Comparison of ENCODE assay signal across 9 mouse cellular contexts in the genomic region with DNA sequence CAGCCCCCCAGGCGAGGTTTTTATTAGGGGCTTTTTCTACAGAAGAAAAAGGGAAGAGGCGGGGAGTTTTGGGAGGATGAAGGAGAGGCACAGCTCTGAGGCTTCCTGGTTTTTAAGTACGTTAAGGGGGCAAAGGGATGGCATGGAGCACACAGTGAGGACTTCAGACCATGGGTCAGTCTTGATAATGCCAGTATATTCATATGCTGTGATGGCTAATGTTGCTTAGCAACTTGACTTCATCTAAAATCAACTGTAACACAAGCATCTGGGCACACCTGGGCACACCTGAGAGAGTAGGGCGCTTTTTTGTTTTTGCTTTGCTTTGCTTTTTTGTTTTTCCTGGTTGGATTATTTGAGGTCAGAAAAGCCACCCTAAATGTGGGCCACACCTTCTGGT. TPM values are rescaled to one million over a fixed set of nuclear protein-coding genes. Genes with fewer than 3 reads are reported as not detected.
DNase-seq lines count a peak whose midpoint lies in the region; ATAC-seq and TF ChIP-seq lines count a peak whose summit lies in the region.
"Had no signal": no experiment of that assay in that cellular context is flagged by ENCODE, and none has a peak within 500 bp of the region (broad histone marks: within the 10 kb centered on the region; RNA-seq: fewer than 3 reads in every experiment).

Gene Ifitm1 (plus strand): TSS at position 301 of the 400 bp plus-strand sequence.

- TF ChIP-seq POLR2A in spleen, adult 2 months (IDR thresholded peaks at IDR 0.05; ENCODE audit: low read depth, low read length), result no peak

- no peak for DNase-seq in forebrain, embryonic 10.5 days (ENCODE audit: extremely low spot score, low spot score)
- no peak for DNase-seq in forebrain, embryonic 11.5 days (ENCODE audit: low spot score)
- DNase-seq in spleen, adult 2 months (ENCODE audit: low read depth in 1 of 2, low spot score in 2 of 2), result no peak
- no peak for DNase-seq in spleen, postnatal 36 days (ENCODE audit: low spot score in 2 of 2)
- DNase-seq in liver, embryonic 13.5 days, result no peak
- no peak for DNase-seq in layer of hippocampus, adult 8-10 months (ENCODE audit: low spot score in 2 of 2)
- DNase-seq in left cerebral cortex, adult 8-10 months (ENCODE audit: low spot score in 2 of 2), result no peak
- DNase-seq: B cell, adult 2 months had no signal

- no peaks in the 10 kb centered on the region for H3K36me3 ChIP-seq in forebrain, embryonic 10.5 days (replicated peaks)
- H3K36me3 ChIP-seq in forebrain, embryonic 11.5 days (ENCODE audit: control insufficient read depth, insufficient read depth, low read length), result no peaks in the 10 kb centered on the region
- no peaks in the 10 kb centered on the region for H3K36me3 ChIP-seq in spleen, adult 2 months (ENCODE audit: control insufficient read depth, insufficient read depth, low read length)
- H3K36me3 ChIP-seq in liver, embryonic 13.5 days, result no peaks in the 10 kb centered on the region
- no peaks in the 10 kb centered on the region for H3K36me3 ChIP-seq in stomach, embryonic 15.5 days

- H3K27ac ChIP-seq in forebrain, embryonic 10.5 days, result no peak within 1 kb of the TSS
- H3K27ac ChIP-seq in forebrain, embryonic 11.5 days (ENCODE audit: low read depth, low read length), result no peak within 1 kb of the TSS
- no peak within 1 kb of the TSS for H3K27ac ChIP-seq in spleen, adult 2 months (ENCODE audit: insufficient read depth, low read length)
- H3K27ac ChIP-seq in liver, embryonic 13.5 days, result no peak within 1 kb of the TSS
- H3K27ac ChIP-seq in stomach, embryonic 15.5 days, result peak within 1 kb of the TSS; percentile 78

- H3K4me3 ChIP-seq in forebrain, embryonic 10.5 days, result peak within 1 kb of the TSS; percentile 10; the same call in 1 of the 2 replicates
- no peak within 1 kb of the TSS for H3K4me3 ChIP-seq in forebrain, embryonic 11.5 days (ENCODE audit: low read depth, low read length)
- no peak within 1 kb of the TSS for H3K4me3 ChIP-seq in spleen, adult 2 months (ENCODE audit: extremely low read depth, insufficient read depth, insufficient read length)
- H3K4me3 ChIP-seq in liver, embryonic 13.5 days (replicated peaks), result no peak within 1 kb of the TSS
- H3K4me3 ChIP-seq in stomach, embryonic 15.5 days (replicated peaks), result peak within 1 kb of the TSS; percentile 28

- no peak for ATAC-seq in forebrain, embryonic 11.5 days (replicated peaks; ENCODE audit: low FRiP score)
- no peak for ATAC-seq in liver, embryonic 13.5 days (ENCODE audit: low read depth)
- no peak for ATAC-seq in stomach, embryonic 15.5 days (ENCODE audit: insufficient read depth, low FRiP score, low read depth)

- no peak for TF ChIP-seq CTCF in spleen, adult 2 months (IDR thresholded peaks at IDR 0.05; ENCODE audit: extremely low read depth, insufficient read depth, insufficient read length, insufficient replicate concordance)

- H3K9ac ChIP-seq in forebrain, embryonic 11.5 days (ENCODE audit: low read length), result no peak within 1 kb of the TSS
- H3K9ac ChIP-seq in liver, embryonic 13.5 days, result no peak within 1 kb of the TSS
- no peak within 1 kb of the TSS for H3K9ac ChIP-seq in stomach, embryonic 15.5 days

- H3K4me2 ChIP-seq in forebrain, embryonic 11.5 days (ENCODE audit: low read depth, low read length, severe bottlenecking), result no peak within 1 kb of the TSS
- H3K4me2 ChIP-seq in liver, embryonic 13.5 days, result no peak within 1 kb of the TSS
- H3K4me2 ChIP-seq in stomach, embryonic 15.5 days, result peak within 1 kb of the TSS; percentile 47

- H3K27me3 ChIP-seq in forebrain, embryonic 10.5 days (ENCODE audit: poor library complexity, severe bottlenecking), result peaks cover 48% of the 10 kb centered on the region
- no peaks in the 10 kb centered on the region; the same call in 1 of the 2 replicates for H3K27me3 ChIP-seq in forebrain, embryonic 11.5 days (ENCODE audit: control insufficient read depth, insufficient read depth, low read length)
- H3K27me3 ChIP-seq in spleen, adult 2 months (ENCODE audit: control insufficient read depth, insufficient read depth, low read length), result no peaks in the 10 kb centered on the region
- H3K27me3 ChIP-seq in liver, embryonic 13.5 days, result no peaks in the 10 kb centered on the region
- no peaks in the 10 kb centered on the region for H3K27me3 ChIP-seq in stomach, embryonic 15.5 days (replicated peaks)

- WGBS in forebrain, embryonic 10.5 days, result 86% methylated on average over 4 of the region's 4 CpGs
- WGBS in forebrain, embryonic 11.5 days, result 82% methylated on average over 4 of the region's 4 CpGs
- 79% methylated on average over 4 of the region's 4 CpGs for WGBS in spleen, adult 2 months
- WGBS in liver, embryonic 13.5 days (ENCODE audit: insufficient replicate concordance), result 59% methylated on average over 4 of the region's 4 CpGs
- 87% methylated on average over 4 of the region's 4 CpGs for WGBS in stomach, embryonic 15.5 days

- H3K4me1 ChIP-seq in forebrain, embryonic 10.5 days, result peaks cover 54% of the 10 kb centered on the region
- H3K4me1 ChIP-seq in forebrain, embryonic 11.5 days (replicated peaks; ENCODE audit: control insufficient read depth, insufficient read depth, low read length), result peaks cover 6% of the 10 kb centered on the region; the same call in 1 of the 2 replicates
- 0 out of 2 replicates have a peak, but pooled peaks cover 2% of the 10 kb centered on the region for H3K4me1 ChIP-seq in spleen, adult 2 months (ENCODE audit: control insufficient read depth, insufficient read depth, insufficient read length)
- peaks cover 34% of the 10 kb centered on the region for H3K4me1 ChIP-seq in liver, embryonic 13.5 days (replicated peaks)
- H3K4me1 ChIP-seq in stomach, embryonic 15.5 days, result peaks cover 28% of the 10 kb centered on the region

- no peaks in the 10 kb centered on the region for H3K9me3 ChIP-seq in forebrain, embryonic 10.5 days
- no peaks in the 10 kb centered on the region for H3K9me3 ChIP-seq in forebrain, embryonic 11.5 days (ENCODE audit: control insufficient read depth, low read length)
- H3K9me3 ChIP-seq in liver, embryonic 13.5 days (replicated peaks), result no peaks in the 10 kb centered on the region
- H3K9me3 ChIP-seq in stomach, embryonic 15.5 days, result no peaks in the 10 kb centered on the region

RNA-seq across cellular contexts. Expression of gene Ifitm1, which starts in this region (rescaled TPM):
- polyA plus RNA-seq in forebrain, embryonic 10.5 days (2016; fragmentation: Nextera tagmentation; extraction: Ambion mirVana), result 3.7 and 4.1 TPM in 2 replicates
- 5.6 and 8.1 TPM in 2 replicates for polyA plus RNA-seq in forebrain, embryonic 11.5 days (2014; fragmentation: Nextera tagmentation; extraction: Ambion mirVana)
- polyA plus RNA-seq in spleen, adult 2 months (2012; rRNA removed), result 159 and 265 TPM in 2 replicates
- 22.3 and 24.0 TPM in 2 replicates for polyA plus RNA-seq in liver, embryonic 13.5 days (2015; fragmentation: Nextera tagmentation; extraction: Ambion mirVana)
- polyA plus RNA-seq in stomach, embryonic 15.5 days (2015; fragmentation: Nextera tagmentation; extraction: Ambion mirVana), result 179 and 209 TPM in 2 replicates
- total RNA-seq in layer of hippocampus, adult 8-10 months (2022), result 1 to 10 TPM; 2.5 to 5.1 (median 2.7) TPM
- total RNA-seq in left cerebral cortex, adult 8-10 months (2022), result 1 to 10 TPM; 3.6 to 7.4 (median 5.0) TPM

Comparison
In these comparisons a context has a peak if more than half of its experiments do, and no peak if none do; other contexts are left out.
1. H3K4me3 ChIP-seq: peak in forebrain, embryonic 10.5 days (single experiment) and stomach, embryonic 15.5 days (single experiment); none in forebrain, embryonic 11.5 days (single experiment), spleen, adult 2 months (single experiment) and liver, embryonic 13.5 days (single experiment).